Mouse (Mus musculus): ENCODE data around the gene Pgpep1l. TPM values are rescaled to one million over a fixed set of nuclear protein-coding genes. Genes with fewer than 3 reads are reported as not detected.

Gene Pgpep1l
- polyA plus RNA-seq, 1 experiment from 2014 or later = 0.42 TPM

DNA sequence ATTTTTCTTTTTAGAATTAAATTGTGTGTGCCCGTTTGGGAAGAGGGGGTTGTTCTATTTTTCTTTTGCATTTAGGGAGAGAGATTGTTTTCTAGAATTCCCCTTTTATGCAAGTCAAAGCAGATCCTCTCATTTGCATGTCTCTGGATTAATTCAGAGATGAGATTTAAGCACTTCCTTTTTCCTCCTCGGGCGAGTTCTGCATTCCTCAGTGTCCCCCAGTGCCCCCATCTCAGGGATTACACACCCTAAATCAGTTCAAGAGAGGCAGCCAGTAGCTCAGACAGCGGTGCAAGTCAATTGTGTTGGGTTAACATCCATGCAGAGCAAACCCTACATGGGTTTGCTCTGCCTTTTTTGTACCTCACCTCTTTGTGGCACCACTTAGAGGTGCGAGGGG, 50.2 kb downstream of the Pgpep1l start:
- H3K4me3 ChIP-seq (ENCODE audit: control insufficient read depth in 1 of 2, insufficient read depth in 1 of 2, low read depth in 1 of 2, low read length in 2 of 2) = no peak overlapping the region
- H3K9me3 ChIP-seq (ENCODE audit: control insufficient read depth, low read length) = no peaks in the 10 kb centered on the region
- no peak overlapping the region for H3K27ac ChIP-seq (replicated peaks in 1 of 2; ENCODE audit: control insufficient read depth in 1 of 2, insufficient read depth in 1 of 2, low read depth in 2 of 2, low read length in 2 of 2)
- H3K27me3 ChIP-seq (ENCODE audit: control insufficient read depth, insufficient read depth, low read length) = no peaks in the 10 kb centered on the region
- WGBS = 82% methylated on average over 5 of the region's 5 CpGs
- peaks cover 97% of the 10 kb centered on the region for H3K36me3 ChIP-seq (ENCODE audit: control insufficient read depth, insufficient read depth, low read length)
- no peak overlapping the region for H3K9ac ChIP-seq (ENCODE audit: low read length)
- H3K4me1 ChIP-seq (ENCODE audit: control insufficient read depth in 2 of 2, insufficient read depth in 2 of 2, low read length in 2 of 2) = peaks cover 0 to 7% of the 10 kb centered on the region in 2 experiments; a peak in 2 of 4 replicates
- H3K4me2 ChIP-seq (ENCODE audit: low read length) = no peak overlapping the region
- no peak for ATAC-seq (ENCODE audit: insufficient number of reproducible peaks, insufficient read depth, low FRiP score, low read depth)

DNA sequence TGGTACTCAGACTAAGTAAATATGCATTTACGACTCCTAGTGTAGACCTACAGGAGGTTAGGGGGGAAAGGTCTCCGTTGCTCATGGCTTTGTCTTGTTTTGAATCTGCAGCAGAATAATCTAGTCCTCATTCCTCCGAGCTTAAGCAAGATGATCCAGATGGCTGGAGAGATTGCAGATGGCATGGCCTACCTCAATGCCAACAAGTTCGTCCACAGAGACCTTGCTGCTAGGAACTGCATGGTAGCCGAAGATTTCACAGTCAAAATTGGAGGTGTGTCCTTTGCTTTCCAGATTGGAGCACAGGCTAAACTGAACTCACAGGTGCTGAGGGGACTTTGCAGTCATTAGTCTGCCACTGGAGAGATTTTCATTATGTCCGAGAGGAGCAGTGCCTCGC, 52.1 kb downstream of the Pgpep1l start:
- no peak for ATAC-seq (ENCODE audit: insufficient number of reproducible peaks, insufficient read depth, low FRiP score, low read depth)
- peaks cover 0 to 7% of the 10 kb centered on the region in 2 experiments; a peak in 2 of 4 replicates for H3K4me1 ChIP-seq (ENCODE audit: control insufficient read depth in 2 of 2, insufficient read depth in 2 of 2, low read length in 2 of 2)
- H3K36me3 ChIP-seq (ENCODE audit: control insufficient read depth, insufficient read depth, low read length) = peaks cover 97% of the 10 kb centered on the region
- H3K27me3 ChIP-seq (ENCODE audit: control insufficient read depth, insufficient read depth, low read length) = no peaks in the 10 kb centered on the region
- H3K9ac ChIP-seq (ENCODE audit: low read length) = no peak overlapping the region
- no peak overlapping the region for H3K27ac ChIP-seq (replicated peaks in 1 of 2; ENCODE audit: control insufficient read depth in 1 of 2, insufficient read depth in 1 of 2, low read depth in 2 of 2, low read length in 2 of 2)
- H3K9me3 ChIP-seq (ENCODE audit: control insufficient read depth, low read length) = no peaks in the 10 kb centered on the region
- WGBS = 89% methylated on average over 7 of the region's 7 CpGs
- no peak overlapping the region for H3K4me3 ChIP-seq (ENCODE audit: control insufficient read depth in 1 of 2, insufficient read depth in 1 of 2, low read depth in 1 of 2, low read length in 2 of 2)
- no peak overlapping the region for H3K4me2 ChIP-seq (ENCODE audit: low read length)

DNA sequence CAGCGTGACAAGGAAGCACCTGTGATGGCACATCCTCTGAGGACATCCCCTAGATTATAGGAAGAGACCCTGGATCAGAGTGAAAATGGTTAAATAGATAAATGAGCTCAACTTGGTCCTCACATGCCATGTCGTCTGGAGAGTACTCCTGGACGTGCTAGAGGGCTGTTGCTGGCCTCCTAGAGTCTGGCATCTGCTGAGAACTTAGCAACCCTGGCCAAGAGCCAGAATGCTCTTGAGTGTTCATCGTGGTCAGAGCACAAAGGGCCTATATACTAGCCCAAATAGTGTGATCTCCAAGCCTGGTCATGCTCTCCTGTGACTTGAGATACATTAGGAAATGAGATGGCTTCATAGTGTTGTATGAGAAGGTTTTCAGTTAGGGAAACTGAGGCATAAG, 53.6 kb downstream of the Pgpep1l start:
- WGBS = 42% methylated on average over 4 of the region's 4 CpGs
- H3K27me3 ChIP-seq (ENCODE audit: control insufficient read depth, insufficient read depth, low read length) = no peaks in the 10 kb centered on the region

DNA sequence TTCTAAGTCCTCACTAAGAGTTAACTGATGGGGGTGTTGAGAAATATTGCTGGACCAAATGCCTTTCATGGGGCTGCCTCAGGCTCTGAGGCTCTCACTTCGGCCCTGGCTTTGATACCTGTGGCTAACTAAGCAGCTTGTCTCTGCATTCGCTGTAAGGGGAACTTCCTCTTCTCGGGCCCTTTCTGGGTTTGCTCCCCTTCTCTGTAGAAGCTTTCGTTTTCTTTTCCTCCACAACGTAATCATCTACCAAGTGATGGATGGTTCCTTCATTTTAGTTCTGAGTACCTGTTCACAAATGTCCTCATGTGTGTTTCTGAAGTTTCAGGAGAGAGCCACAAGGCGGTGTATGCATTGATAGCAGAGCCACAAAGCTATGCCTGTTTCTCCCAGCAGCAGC, 55.0 kb downstream of the Pgpep1l start:
- no peaks in the 10 kb centered on the region for H3K9me3 ChIP-seq (ENCODE audit: control insufficient read depth, low read length)
- 94% methylated on average over 6 of the region's 6 CpGs for WGBS
- no peaks in the 10 kb centered on the region for H3K27me3 ChIP-seq (ENCODE audit: control insufficient read depth, insufficient read depth, low read length)
- no peak overlapping the region for H3K4me2 ChIP-seq (ENCODE audit: low read length)
- no peak for ATAC-seq (ENCODE audit: insufficient number of reproducible peaks, insufficient read depth, low FRiP score, low read depth)
- H3K4me1 ChIP-seq (ENCODE audit: control insufficient read depth in 2 of 2, insufficient read depth in 2 of 2, low read length in 2 of 2) = peaks cover 0 to 7% of the 10 kb centered on the region in 2 experiments; a peak in 2 of 4 replicates
- H3K36me3 ChIP-seq (ENCODE audit: control insufficient read depth, insufficient read depth, low read length) = peaks cover 94% of the 10 kb centered on the region
- H3K27ac ChIP-seq (replicated peaks in 1 of 2; ENCODE audit: control insufficient read depth in 1 of 2, insufficient read depth in 1 of 2, low read depth in 2 of 2, low read length in 2 of 2) = no peak overlapping the region
- H3K9ac ChIP-seq (ENCODE audit: low read length) = no peak overlapping the region
- no peak overlapping the region for H3K4me3 ChIP-seq (ENCODE audit: control insufficient read depth in 1 of 2, insufficient read depth in 1 of 2, low read depth in 1 of 2, low read length in 2 of 2)

More for the DNA sequence above, 53.6 kb downstream of the Pgpep1l start:
- no peak overlapping the region for H3K27ac ChIP-seq (replicated peaks in 1 of 2; ENCODE audit: control insufficient read depth in 1 of 2, insufficient read depth in 1 of 2, low read depth in 2 of 2, low read length in 2 of 2)
- ATAC-seq (ENCODE audit: insufficient number of reproducible peaks, insufficient read depth, low FRiP score, low read depth) = peak; percentile 42; the same call in 1 of the 2 replicates
- no peak overlapping the region for H3K9ac ChIP-seq (ENCODE audit: low read length)
- peaks cover 97% of the 10 kb centered on the region for H3K36me3 ChIP-seq (ENCODE audit: control insufficient read depth, insufficient read depth, low read length)
- no peak overlapping the region for H3K4me3 ChIP-seq (ENCODE audit: control insufficient read depth in 1 of 2, insufficient read depth in 1 of 2, low read depth in 1 of 2, low read length in 2 of 2)
- H3K4me2 ChIP-seq (ENCODE audit: low read length) = no peak overlapping the region
- H3K4me1 ChIP-seq (ENCODE audit: control insufficient read depth in 2 of 2, insufficient read depth in 2 of 2, low read length in 2 of 2) = peaks cover 0 to 7% of the 10 kb centered on the region in 2 experiments; a peak in 2 of 4 replicates
- no peaks in the 10 kb centered on the region for H3K9me3 ChIP-seq (ENCODE audit: control insufficient read depth, low read length)

DNA sequence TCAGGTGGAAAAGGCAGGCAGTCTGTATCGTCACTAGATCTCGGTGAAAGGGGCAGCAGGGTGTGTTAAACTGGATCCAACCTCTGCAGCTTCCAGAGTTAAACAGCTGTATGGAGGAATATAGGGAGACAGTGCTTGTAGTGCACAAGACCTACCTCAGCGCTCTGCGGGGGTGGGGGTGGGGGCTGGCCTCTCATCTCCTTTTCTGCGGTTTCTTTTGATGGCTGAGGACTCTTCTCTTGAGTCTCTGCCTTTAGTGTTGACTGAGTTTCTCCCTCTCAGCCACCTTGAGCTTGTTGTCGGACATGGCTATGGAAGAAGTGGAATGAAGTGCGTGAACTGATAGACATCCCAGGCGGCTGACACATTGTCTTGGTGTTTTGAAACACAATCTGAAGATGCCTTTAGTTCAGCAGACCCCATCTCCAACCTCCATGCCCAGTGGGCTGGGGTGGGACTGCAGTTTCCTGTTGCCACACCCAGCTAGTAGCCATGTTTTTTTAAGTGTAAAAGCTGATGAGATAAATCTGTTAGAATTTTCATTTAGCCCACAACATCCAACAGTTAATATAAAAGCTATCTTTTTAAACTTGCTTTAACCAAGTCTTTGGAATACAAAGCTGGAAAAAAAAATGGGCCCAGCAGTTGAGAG, 58.1 kb downstream of the Pgpep1l start:
- Histone ChIP-seq H3K4me1 (ENCODE audit: control insufficient read depth in 2 of 2, insufficient read depth in 2 of 2, low read length in 2 of 2) (peaks cover 2 to 17% of the 10 kb centered on the region in 2 experiments; a peak in 2 of 4 replicates), H3K9me3 (ENCODE audit: control insufficient read depth, low read length) (no peaks in the 10 kb centered on the region), H3K27ac (replicated peaks in 1 of 2; ENCODE audit: control insufficient read depth in 1 of 2, insufficient read depth in 1 of 2, low read depth in 2 of 2, low read length in 2 of 2) (no peak overlapping the region), H3K36me3 (ENCODE audit: control insufficient read depth, insufficient read depth, low read length) (peaks cover 94% of the 10 kb centered on the region), H3K4me3 (ENCODE audit: control insufficient read depth in 1 of 2, insufficient read depth in 1 of 2, low read depth in 1 of 2, low read length in 2 of 2) (no peak overlapping the region), H3K27me3 (ENCODE audit: control insufficient read depth, insufficient read depth, low read length) (no peaks in the 10 kb centered on the region), H3K4me2 (ENCODE audit: low read length) (no peak overlapping the region), H3K9ac (ENCODE audit: low read length) (no peak overlapping the region)
- no peak for ATAC-seq (ENCODE audit: insufficient number of reproducible peaks, insufficient read depth, low FRiP score, low read depth)
- 93% methylated on average over 8 of the region's 8 CpGs for WGBS

DNA sequence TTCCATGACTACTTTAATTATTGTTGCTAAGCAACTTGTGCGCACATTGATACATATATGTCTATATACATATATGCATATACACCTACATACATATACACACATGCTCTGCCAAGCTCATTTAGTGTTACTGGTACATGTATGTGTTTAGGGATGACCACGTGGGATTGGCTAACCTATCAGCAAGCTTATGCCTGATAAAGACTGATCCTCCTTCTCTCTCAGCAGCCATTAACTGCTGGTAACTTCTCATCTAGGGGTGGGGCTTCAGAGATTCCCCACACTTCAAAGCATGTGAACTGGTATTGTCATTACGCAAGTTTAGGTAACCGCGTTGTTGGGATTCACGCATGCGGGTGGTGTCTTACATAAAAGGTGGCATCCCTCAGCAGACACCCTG, 64.4 kb downstream of the Pgpep1l start:
- 96% methylated on average over 7 of the region's 7 CpGs for WGBS
- H3K27me3 ChIP-seq (ENCODE audit: control insufficient read depth, insufficient read depth, low read length) = no peaks in the 10 kb centered on the region
- no peak for ATAC-seq (ENCODE audit: insufficient number of reproducible peaks, insufficient read depth, low FRiP score, low read depth)
- H3K9me3 ChIP-seq (ENCODE audit: control insufficient read depth, low read length) = no peaks in the 10 kb centered on the region
- no peak overlapping the region for H3K4me2 ChIP-seq (ENCODE audit: low read length)
- H3K9ac ChIP-seq (ENCODE audit: low read length) = no peak overlapping the region
- H3K36me3 ChIP-seq (ENCODE audit: control insufficient read depth, insufficient read depth, low read length) = peaks cover 94% of the 10 kb centered on the region
- H3K4me3 ChIP-seq (ENCODE audit: control insufficient read depth in 1 of 2, insufficient read depth in 1 of 2, low read depth in 1 of 2, low read length in 2 of 2) = no peak overlapping the region
- no peak overlapping the region for H3K27ac ChIP-seq (replicated peaks in 1 of 2; ENCODE audit: control insufficient read depth in 1 of 2, insufficient read depth in 1 of 2, low read depth in 2 of 2, low read length in 2 of 2)
- H3K4me1 ChIP-seq (ENCODE audit: control insufficient read depth in 2 of 2, insufficient read depth in 2 of 2, low read length in 2 of 2) = peaks cover 2 to 10% of the 10 kb centered on the region in 2 experiments; a peak in 1 of 4 replicates

DNA sequence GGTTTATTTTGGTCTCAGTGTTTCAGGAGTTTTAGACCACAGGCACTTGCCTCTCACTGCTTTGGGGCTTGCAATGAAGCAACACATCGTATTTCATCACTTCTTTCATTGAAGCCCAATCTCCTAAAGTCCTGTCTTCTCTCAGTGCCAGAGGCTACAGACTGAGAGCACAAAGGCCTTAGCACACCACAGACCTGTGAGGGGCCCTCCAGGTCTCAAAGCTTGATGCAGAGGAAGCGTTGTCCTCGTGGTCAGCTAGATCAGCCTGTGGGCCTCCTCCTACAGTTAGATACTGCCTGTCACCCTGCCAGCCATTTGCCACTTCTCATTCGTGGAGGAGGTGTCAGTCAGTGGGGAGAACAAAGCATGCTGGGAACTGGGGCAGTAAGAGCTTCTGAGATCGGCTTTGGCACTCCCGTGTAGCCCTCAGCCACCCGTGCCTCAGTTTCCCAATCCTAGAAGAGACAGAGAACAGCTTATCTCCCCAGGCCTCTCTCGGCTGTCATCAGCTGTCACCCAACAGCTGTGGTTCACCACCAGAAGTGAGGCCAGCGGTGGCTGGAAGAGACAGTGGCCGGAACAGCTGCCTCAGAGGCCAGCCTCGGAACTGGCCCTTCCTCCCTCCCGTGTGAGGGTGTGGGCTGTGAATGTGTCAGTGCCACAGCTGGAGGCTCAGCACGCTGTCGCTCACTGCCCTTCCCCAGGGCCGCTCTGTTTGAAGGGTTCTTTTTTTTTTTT, 69.9 kb downstream of the Pgpep1l start:
- ATAC-seq (ENCODE audit: insufficient number of reproducible peaks, insufficient read depth, low FRiP score, low read depth) = no peak
- H3K27ac ChIP-seq (replicated peaks in 1 of 2; ENCODE audit: control insufficient read depth in 1 of 2, insufficient read depth in 1 of 2, low read depth in 2 of 2, low read length in 2 of 2) = no peak overlapping the region; a peak in 1 of 4 replicates
- H3K27me3 ChIP-seq (ENCODE audit: control insufficient read depth, insufficient read depth, low read length) = no peaks in the 10 kb centered on the region
- no peak overlapping the region for H3K4me3 ChIP-seq (ENCODE audit: control insufficient read depth in 1 of 2, insufficient read depth in 1 of 2, low read depth in 1 of 2, low read length in 2 of 2)
- H3K9me3 ChIP-seq (ENCODE audit: control insufficient read depth, low read length) = no peaks in the 10 kb centered on the region
- no peak overlapping the region for H3K9ac ChIP-seq (ENCODE audit: low read length)
- no peak overlapping the region for H3K4me2 ChIP-seq (ENCODE audit: low read length)
- 39% methylated on average over 15 of the region's 15 CpGs for WGBS
- H3K36me3 ChIP-seq (ENCODE audit: control insufficient read depth, insufficient read depth, low read length) = peaks cover 96% of the 10 kb centered on the region
- peaks cover 0 to 8% of the 10 kb centered on the region in 2 experiments; a peak in 1 of 4 replicates for H3K4me1 ChIP-seq (ENCODE audit: control insufficient read depth in 2 of 2, insufficient read depth in 2 of 2, low read length in 2 of 2)
